Mouse (Mus musculus) cortical plate, adult 2 months (tissue): Measurements from ENCODE around the gene Ric3. TPM values are rescaled to one million over a fixed set of nuclear protein-coding genes. Genes with fewer than 3 reads are reported as not detected.

Experiments used
- H3K27ac ChIP-seq: fragments of 200-500 bp; 2 replicates; pipeline ENCODE4 v1.5.1; 2012; ENCODE audit warnings: low read length, control low read depth, inconsistent platforms; ENCODE audit not compliant: insufficient read depth
- H3K4me1 ChIP-seq: fragments of 200-500 bp; 2 replicates; pipeline ENCODE4 v1.6.1; 2011; ENCODE audit warnings: low read length; ENCODE audit not compliant: control insufficient read depth, insufficient read depth
- H3K4me3 ChIP-seq: fragments of 200-500 bp; 2 replicates; pipeline ENCODE4 v1.5.1; 2011; ENCODE audit warnings: mild to moderate bottlenecking, low read length, control low read depth; ENCODE audit not compliant: insufficient read depth
- CTCF ChIP-seq: fragments of 200-500 bp; IDR thresholded peaks from 2 replicates; pipeline ENCODE4 v1.5.1; 2011; ENCODE audit warnings: mild to moderate bottlenecking, control low read depth, low read length; ENCODE audit not compliant: insufficient read depth; ENCODE audit errors: extremely low read depth
- POLR2A ChIP-seq: fragments of 200-500 bp; IDR thresholded peaks from 2 replicates; pipeline ENCODE4 v1.6.1; 2011; ENCODE audit warnings: mild to moderate bottlenecking, low read length, control low read depth; ENCODE audit not compliant: insufficient read depth; ENCODE audit errors: extremely low read depth
- polyA plus RNA-seq: library from polyadenylated mRNA; depleted of rRNA; stranded (reverse); fragments of >200 nt; gene quantifications from 2 replicates; pipeline ENCODE4 v1.2.3, GENCODE M21; 2012; rRNA removed

The Ric3 gene
- polyA plus RNA-seq, 1 experiment: 42.7 TPM

DNA sequence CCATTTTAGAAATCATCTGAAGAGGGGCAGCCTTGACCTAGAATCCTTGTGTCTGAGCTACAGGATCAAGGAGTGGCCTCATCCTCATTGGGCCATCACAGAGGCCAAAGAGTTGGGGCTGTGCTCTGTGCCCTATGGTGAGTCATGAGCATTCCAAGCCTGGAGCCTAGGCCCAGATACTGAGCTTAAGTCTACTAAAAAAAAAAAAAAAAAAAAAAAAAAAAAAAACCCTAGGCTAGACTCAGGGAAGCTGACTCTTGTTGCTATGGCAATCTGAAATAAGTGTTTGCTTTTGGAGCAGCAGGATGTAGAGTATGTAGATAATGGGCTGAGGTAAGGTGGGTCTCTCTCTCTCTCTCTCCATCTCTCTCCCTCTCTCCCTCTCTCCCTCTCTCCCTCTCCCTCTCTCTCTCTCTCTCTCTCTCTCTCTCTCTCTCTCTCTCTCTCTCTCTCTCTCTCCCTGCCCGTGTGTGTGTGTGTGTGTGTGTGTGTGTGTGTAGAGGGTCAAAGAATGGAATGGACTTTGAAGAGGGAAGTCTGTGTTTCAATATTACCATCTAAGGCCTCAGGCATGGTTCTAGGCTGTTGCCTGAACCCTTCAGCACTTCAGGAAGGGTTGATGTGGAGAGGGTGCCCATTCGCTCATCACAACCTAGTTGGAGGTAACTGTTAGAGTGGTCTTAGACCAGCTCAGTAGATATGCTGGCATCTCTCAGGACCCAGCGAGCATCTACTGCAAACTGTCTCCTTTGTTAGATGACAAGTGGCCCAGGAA is 97.0 kb downstream of the Ric3 start:
- TF ChIP-seq CTCF: no peak
- TF ChIP-seq POLR2A: no peak
- Histone ChIP-seq H3K4me1 (peaks cover 2% of the 10 kb centered on the region), H3K27ac (no peak overlapping the region), H3K4me3 (no peak overlapping the region)

Other genes starting within 250 kb of the Ric3 start
- gene Olfr516, start 232.8 kb downstream of the Ric3 start, polyA plus RNA-seq: not detected in 2 replicates
- gene Olfr517, start 211.0 kb downstream of the Ric3 start, polyA plus RNA-seq: not detected in 2 replicates
- not detected in 2 replicates for gene Olfr518, start 198.3 kb downstream of the Ric3 start, polyA plus RNA-seq
- gene Olfr519, start 188.9 kb downstream of the Ric3 start, polyA plus RNA-seq: not detected in 2 replicates
- gene Nlrp10, start 153.2 kb downstream of the Ric3 start, polyA plus RNA-seq: 0.04 and 0.06 TPM in 2 replicates
- gene Eif3f, start 148.9 kb downstream of the Ric3 start, polyA plus RNA-seq: 91.9 and 95.0 TPM in 2 replicates
- gene Tub, start 133.0 kb downstream of the Ric3 start, polyA plus RNA-seq: 161 and 176 TPM in 2 replicates
- gene Lmo1, start 91.9 kb upstream of the Ric3 start, polyA plus RNA-seq: 24.0 and 30.5 TPM in 2 replicates